Mouse (Mus musculus) kidney, adult 9 months (tissue): ENCODE measurements around the gene Siglec1.

ENCODE experiments used
- DNase-seq: peaks from one replicate; pipeline ENCODE4 v3.0.0; 2022

Gene Siglec1

DNA sequence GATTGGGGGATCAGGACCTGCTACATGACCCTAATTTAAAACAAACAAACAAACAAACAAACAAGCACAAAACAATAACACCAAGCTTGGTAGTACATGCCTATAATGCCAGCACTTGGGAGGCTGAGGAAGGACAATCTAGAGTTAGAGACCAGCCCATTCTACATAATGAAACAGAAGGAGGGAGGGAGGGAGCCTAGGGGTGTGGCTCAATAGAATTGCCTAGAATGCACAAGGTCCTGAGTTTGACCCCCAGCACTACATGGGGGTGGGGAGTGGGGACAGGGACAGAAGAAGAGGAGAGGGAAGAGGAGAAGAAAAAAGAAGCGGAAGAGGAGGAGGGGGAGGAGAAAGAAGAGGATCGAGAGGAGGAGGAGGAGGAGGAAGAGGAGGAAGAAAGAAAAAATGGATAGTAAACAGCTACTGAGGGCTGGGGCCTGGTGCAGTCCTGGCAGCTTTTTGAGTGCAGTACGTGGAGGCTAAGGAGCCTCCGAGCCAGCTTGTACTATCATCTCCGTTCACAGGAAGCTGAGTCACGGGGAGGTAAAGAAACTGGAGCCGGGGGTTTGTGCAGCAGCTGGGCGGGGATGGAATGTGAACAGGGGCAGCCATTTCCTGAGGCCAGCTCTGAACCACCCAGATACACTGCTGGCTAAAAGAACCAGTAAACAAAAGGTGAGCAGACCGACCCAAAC, 9.7 kb upstream of the Siglec1 start:
- DNase-seq: peak; percentile 59

DNA sequence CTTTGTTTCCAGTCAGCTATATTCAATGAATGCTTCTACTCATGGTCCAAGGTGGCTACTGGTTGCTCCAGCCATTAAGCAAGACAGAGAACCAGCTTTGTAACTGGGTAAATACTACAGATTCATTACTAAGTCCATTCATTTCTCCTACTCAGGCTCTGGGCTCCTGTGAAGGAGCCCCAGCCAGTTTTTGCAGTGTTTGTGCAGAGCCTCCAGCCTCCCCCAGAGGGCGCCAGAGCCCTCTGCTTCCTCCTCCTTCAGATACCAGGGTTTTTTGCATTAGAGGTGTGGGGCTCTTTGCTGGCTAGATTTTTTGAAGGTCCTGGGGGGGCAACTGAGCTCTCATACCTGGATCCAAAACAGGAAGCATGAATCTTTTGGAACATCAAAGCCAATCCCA, 8.3 kb upstream of the Siglec1 start:
- peak; percentile 84 for DNase-seq

DNA sequence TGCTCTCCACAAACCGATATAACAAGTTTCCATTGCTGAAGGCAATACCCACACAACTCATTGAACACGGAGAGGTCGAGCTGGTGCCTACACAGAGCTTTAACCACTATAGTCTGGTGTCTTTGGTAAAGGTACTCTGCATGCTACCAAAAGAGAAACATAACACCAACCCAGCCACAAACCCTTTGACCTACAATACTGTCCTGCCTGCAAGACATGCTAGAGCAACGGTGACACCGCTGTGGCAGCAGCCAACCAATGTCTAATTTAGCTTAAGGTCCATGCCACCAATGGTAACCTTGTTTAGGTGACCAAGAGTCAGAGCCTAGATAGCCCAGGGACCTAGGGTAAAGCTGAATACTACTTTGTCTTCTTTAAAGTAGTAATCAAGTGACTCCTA, 7.0 kb upstream of the Siglec1 start:
- DNase-seq: no peak

DNA sequence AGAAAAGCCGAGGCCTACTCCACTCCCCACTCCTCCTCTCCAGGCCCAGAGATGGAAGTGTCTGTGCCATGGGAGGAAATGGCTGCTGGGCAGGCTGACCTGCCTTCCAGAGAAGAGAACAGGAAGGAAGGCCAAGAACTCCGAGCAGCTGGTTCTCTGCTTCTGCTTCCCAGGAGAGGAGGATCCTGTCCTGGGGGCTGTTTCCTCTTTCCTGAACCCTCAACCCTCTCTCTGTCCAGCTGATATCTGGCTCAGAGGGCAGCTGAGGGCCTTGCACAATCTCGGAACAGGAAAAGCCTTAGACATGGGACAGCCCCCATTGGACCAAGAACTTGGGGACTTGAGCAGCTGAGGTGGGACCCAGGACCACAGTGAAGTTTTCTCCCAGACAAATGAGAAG, 4.3 kb upstream of the Siglec1 start:
- DNase-seq: peak; percentile 24

DNA sequence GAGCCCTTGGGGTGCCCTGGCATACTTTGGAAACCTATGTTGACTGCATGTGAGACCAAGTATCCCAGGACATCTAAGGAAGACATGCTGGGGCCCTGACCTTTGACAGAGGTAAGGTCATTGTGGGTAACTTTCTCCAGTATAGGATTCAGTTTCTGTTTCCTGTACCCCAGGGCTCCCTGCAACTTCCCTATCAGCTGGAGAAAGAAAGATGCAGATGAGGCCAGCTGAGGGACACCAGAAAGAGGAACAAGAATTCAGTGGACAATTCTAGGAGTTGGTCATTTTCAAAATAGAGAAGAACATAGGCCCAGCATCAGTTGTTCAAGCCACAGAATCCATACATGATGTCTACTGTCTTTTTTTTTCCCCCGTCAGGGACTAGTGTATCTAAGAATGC, 3.1 kb upstream of the Siglec1 start:
- no peak for DNase-seq

DNA sequence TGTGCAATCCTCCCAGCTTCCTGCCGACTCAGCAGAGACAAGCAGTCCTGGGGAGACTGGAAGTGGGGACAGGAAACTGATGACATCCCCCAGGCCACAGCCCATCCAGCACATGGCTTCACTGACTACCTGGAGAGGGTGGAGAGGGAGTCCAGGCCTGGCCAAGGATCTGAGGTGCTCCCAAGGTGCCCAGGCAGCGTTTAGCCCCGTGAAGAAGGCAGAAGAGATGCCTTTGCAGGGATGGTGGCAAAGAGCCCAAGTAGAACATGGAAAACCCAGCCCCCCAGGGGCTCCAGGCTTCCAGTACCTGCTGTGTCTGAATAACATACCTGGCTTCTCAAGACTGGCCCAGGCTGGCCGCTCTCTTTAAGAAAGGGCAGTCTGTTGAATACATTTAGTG, 2.0 kb upstream of the Siglec1 start:
- no peak for DNase-seq

DNA sequence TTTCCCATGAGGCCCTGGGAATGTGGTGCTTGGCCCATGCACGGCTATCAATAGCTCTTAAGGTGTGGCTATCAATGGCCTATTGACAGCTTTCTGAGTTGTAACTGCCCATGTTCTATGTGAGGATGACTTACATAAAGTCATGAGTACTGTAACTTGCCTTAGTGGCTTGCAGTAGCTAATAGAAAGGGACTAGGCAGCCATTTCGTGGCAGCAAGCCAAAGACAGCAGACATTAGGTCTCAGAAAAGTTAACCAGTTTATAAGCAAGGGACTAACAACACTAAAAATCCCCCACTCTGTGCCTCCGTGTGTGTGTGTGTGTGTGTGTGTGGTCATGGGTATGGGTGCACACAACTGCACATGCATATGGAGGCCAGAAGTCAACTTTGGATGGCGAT, 2.4 kb downstream of the Siglec1 start:
- no peak for DNase-seq

DNA sequence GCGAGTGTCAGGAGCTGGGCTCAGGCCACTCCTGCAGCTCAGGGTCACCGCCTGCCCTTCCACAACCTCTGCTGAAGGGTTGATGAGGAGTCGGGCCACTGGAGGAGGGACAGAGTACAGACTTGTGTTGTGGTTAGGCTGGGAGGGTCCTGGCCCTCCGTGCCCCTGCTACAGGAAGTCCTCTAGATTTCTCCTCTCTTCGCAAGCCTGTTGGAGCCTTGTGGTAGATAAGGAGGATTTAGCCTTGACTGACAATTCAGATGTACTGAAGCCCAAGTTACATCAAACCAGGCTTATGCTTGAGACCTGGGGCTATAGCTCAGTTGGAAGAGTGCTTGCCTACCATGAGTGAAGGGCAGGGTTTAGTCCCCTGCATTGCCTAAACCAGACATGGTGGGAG, 6.1 kb downstream of the Siglec1 start:
- no peak for DNase-seq

DNA sequence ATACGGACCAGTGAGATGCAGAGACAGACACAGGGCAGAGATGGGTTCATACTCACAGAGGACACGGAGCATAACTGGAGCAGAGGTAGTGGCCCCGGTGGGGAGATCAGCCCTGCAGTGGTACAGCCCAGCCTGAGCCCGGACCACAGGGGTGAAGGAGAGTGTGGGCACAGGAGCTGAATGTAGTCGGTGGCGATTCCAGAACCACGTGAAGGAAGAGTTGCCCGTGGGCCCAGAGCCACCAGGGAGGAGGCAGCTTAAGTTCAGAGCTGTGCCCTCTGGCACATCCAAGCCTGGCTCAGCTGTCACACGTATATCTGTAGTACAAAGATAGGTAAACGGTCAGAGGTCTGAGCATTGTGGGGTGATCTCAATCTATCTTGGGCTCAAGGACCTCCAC, 14.0 kb downstream of the Siglec1 start:
- DNase-seq: no peak

DNA sequence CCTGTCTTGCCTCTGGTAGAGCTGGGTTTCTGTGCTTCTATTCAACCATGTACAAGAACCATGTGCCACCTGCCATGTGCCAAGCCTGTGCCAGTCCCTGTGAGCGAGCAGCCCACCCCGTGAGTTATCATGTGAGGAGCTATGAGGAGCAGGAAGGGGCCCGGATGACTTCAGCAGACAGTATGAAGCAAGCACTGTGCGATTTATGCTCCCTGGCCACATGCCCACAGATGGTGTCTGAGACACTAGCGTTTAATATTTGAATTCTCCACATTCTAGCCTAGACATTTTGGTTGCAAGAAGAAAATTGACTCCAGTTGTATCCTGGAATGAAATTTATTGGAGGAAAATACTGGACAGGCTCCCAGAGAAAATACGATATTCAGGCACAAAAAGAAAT, 19.1 kb downstream of the Siglec1 start:
- DNase-seq: no peak

DNA sequence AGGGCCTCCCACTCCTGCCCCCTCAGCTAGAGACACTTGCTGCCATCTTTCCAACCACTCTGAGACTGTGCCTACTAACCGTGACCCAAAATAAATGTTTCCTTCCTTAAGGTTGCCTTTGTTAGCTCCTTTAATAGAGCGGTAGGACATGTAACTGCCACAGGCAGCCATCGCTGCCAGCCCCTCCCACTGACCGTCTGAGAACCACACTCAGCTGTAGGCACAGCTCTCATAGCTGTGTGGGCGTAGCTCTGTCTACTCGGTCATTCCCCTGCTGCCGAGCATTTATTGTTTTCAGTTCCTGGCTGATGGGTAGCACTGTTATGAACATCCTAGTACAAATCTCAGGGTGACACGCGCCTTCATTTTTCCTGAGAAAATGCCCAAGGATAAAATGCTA, 20.2 kb downstream of the Siglec1 start:
- DNase-seq: no peak

DNA sequence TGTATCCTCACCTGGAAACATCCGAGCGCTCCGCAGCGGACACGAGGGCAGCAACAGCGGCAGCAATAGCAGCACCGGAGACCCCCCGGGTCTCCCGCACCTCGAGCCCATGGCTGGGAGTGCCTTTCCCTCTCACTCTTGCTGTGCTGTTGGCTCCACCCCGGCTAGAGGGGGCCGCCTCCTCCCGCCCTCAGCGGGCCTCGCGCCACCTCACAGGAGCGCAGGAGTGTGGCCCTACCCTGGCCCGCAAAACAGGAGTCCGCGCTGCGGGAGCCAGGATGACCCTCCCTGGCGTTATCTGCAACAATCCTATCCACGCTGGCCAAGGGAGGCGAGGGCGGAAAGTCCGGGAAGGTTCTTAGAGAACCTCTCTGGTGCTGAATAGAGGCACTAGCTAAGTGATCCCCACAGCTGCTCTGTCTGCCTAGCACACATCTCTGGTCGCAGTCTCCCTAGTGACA, 23.1 kb downstream of the Siglec1 start, which contains the start of gene Adam33:
TSS of gene Adam33 (minus strand) at position 411 of the 461 bp plus-strand sequence.
- no peak for DNase-seq

DNA sequence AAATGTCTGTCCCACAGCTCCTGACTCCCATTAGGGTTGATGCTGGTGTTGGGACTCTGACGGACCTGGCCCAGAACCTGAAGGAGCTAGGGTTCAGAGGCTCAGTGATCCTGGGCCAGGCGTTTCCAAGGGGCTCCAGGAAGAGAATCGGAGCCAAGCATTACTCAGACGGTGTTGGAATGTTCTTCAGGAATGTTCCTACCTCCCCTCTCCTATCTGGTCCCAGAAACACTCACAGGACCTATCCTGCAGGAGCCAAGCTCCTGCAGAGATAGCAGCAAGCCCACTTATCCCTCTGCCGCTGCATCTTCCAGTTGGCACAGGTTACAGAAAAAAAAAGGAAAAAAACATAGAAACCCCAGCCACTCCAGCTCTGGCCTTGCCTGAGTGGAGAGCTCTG, 25.0 kb downstream of the Siglec1 start:
- no peak for DNase-seq

DNA sequence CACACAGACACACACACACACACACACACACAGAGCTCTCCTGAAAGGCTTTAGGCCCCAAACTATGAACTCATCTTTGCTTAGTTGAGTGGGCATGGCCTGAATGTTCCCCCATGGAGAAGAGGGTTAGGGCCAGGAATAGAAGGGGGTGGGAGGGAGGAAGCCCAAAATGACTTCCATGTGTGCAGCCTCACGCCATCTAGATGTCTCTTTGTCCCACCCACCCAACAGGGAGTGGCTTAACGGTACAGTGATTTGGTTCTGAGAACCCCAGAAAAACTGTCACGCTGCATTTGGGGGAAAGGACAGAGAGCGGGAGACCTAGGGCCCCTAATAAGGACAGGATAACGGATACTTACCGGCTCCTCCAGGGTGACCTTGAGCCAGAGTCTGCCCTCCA, 25.8 kb downstream of the Siglec1 start:
- no peak for DNase-seq

DNA sequence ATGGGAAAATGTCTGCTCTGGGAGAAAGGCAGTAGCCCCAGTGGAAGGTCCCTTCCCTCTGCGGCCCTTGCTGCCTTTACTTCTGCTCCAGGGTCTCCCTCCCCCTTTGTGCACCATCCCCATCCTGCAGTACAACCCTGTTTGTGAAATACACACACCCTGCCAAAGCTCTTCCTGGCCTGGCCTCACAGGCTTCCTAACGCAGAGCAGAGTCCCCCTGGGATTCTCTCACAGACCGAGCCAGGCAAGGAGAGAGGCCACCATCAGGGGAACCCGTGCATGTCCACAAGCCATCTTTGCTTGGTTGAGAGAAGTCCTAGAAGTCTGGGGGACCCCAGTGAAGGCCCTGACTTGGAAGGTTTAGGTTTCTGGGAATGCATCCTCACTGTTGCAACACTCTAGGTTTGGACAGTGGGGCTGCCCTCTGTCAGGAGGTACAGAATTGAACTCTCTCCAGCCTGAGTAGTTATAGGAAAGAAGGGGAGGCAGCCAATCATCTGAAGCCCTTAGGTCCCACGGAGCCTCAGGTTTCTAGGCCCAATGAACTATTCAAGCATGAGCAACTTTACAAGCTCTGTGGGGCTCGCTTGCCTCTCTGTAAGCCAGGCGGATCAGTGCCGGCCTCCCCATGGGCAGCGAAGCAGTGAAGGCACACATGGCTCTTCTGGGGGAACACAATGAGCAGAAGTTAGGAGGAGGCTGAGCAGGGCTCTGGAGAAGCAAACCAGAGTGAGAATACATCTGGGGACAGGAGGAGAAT, 26.6 kb downstream of the Siglec1 start:
- DNase-seq: no peak

DNA sequence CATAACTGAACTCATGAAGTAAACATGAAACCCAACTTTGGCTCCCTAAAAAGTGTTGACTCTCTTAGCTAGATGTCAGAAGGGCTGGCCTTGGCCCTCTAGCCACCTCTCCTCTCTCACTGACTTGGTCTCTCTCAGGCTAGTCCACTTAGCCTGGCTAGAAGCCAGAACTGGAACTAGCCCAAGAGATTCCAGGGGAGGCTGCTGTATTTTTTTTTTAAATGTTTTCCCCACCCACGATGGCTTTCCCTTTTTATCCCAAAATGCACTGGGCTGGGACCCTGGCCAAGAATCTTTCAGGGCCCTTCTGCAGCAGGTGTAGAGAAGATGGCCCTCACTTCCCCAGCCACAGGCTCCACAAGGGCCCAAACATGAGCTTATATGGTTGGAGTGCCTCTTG, 27.2 kb downstream of the Siglec1 start:
- peak; percentile 47 for DNase-seq

DNA sequence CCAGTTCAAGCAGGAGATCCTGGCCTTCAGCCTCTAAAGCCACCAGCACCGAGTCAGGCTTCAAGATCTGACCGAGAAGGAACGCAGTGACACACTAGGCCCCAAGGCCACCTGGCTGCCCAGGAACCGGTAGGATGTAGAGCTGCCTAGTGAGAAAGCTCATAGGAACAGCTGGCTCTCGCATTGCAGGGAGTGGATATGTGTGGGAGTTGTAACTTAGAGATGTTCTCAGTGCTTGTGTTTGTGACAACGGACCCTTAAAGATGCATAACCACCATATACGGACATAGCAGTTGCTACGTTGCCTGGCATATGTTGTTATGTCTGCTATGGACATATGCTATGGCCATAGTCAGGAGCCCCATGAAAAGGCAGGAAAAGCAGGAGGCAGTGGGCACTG, 27.9 kb downstream of the Siglec1 start:
- DNase-seq: no peak

DNA sequence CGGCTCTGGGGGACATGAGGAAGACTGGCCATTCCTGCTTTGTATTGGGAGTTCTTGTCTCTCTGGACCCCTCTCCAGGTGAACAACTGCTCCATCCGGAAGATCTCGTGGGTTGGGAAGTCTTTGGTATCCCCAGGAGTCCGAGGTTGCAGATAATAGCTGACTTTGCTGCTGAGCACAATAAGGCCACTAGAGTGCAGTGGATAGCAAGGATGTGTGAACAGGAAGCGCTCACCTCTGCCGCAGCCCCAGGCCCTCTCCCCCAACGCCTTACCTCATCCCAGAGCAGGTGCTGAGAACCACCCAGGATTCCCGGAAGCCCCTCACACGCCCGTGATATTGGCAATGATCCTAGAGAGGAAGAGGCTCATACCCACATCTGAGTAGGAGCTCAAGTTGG, 30.4 kb downstream of the Siglec1 start:
- peak; percentile 17 for DNase-seq

DNA sequence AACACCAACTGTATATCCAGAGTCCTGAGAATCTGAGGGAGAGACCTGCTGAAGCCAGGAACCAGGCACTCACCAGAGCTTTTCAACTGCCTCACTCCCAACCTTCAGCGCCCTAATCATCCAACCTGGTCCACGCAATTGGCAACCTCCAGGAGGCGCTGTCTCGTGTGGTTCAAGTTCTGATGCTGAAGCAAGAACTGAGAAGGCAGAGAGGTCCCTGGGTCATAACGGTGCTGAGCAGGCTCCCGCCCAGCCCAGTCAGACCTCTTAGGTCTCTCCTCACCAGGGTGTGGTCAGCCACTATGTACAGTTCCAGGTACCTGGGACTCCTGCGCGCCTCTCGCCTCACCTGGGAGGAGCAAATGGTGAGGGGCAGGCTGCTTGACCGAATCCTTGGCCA, 30.9 kb downstream of the Siglec1 start:
- peak; percentile 53 for DNase-seq

DNA sequence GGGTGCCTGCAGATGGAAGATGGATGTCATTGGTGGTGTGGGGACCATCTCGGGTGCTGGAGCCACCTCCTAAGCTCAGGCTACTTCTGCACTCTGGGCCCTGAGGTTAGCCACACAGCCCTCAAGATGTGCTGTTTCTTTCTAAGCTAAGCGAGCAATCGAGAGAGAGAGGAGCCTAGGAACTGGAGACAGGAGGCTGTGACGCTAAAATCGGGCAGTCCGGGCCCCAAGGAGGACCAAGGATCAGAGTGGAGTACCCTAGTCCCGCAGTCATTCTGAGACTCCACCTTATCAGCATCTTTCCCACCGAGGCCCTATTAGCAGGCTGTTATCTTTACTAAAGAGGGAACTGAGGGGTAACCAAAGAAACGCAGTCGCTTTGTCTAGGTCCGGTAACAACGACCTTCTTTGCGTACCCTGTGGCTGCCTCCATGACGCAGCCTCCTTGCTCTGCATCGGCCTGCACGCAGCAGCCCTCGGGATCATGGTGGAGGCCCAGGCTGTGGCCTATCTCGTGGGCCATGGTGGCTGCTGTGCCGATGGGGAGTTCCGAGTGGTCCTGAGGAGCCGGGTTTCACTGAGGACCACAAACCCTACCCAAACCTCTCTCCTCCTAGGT, 31.8 kb downstream of the Siglec1 start:
- no peak for DNase-seq

DNA sequence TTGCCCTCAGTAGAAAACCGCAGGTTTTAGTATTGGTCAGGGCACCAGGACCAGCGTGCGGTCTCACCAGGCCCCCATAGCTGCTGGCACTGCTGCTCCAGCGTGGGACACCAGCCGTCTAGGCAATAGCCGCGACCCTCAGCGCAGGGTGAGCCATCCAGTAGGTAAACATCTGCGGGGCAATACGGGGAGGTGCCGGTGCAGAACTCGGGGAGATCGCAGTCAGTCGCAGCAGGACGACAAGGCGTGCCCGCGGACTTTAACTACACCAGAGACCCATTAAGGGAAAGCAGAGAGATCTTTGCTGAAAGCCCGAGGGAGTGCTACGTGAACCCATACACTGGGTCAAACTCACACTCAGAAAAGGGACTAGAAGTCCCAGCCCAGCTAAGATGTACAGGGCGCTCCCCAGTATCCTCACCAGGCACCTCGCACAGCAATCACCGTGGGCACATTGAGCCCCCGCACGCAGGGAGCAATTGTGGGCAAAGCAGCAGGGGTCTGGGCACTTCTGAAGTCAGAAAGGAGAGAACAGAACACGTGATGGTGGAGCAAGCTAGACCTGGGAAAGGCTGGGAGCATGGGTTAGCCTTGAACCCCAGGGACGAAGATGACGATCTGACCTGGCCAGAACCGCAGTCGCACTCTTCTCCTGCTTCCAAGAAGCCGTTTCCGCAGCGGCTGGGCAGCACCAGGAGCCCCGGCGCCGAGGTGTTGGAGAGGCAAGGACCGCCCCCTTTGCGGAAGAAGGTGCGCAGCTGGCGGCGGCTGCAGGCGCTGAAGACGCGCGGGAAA, 32.5 kb downstream of the Siglec1 start:
- no peak for DNase-seq

DNA sequence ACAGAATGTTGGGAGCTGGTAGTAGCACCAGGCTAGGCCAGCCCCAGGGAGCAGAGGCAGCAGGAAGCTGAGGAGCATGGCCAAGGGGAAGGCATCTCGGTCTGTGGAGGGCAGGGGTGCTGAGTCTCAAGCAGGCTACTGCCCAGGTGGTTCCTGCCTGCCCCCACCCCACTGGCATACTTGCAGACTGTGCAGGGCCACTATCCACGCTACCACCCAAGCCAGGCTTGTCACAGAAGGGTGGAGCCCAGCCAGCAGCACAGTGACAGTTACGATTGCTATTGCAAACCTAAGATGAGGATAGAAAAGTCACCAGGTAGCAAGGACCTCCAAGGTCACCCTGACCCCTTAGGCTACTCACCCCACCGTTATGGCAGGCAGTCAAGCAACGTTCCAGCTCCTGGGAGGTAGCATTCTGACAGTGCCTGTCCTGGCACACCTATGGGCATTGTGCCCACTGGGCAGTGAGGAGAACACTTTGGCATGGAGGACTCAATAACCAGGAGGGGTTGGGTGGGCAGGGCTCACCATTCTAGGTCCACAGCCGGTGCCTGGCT, 33.6 kb downstream of the Siglec1 start:
- DNase-seq: no peak

DNA sequence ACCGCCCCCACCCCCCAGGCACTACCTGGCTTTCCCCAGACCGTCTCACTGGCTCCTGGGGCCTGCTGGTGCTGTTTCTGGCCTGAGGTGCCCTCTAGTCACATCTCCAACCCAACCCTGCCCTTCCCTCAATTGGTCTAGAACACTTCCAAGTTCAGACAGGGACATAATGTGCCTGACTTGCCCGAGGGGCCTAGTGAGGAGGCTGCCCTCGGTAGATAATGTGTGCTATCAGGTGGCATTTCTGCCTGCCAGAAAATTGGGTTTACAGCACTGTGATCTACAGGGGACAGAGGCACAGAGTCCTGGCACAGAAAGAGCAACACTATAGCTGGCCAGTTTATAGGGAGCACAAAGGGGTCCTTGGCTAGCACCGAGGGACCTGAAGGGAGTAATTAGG, 34.5 kb downstream of the Siglec1 start:
- DNase-seq: no peak
